Mouse (Mus musculus) cortical plate, adult 2 months (tissue): ENCODE measurements around the gene Zfp367.

Experiments
- CTCF ChIP-seq: fragments of 200-500 bp; IDR thresholded peaks from 2 replicates; pipeline ENCODE4 v1.5.1; 2011; ENCODE audit warnings: mild to moderate bottlenecking, control low read depth, low read length; ENCODE audit not compliant: insufficient read depth; ENCODE audit errors: extremely low read depth
- POLR2A ChIP-seq: fragments of 200-500 bp; IDR thresholded peaks from 2 replicates; pipeline ENCODE4 v1.6.1; 2011; ENCODE audit warnings: mild to moderate bottlenecking, low read length, control low read depth; ENCODE audit not compliant: insufficient read depth; ENCODE audit errors: extremely low read depth

- no peak for TF ChIP-seq POLR2A
- no peak for TF ChIP-seq CTCF
Measured at GRCm38 (mm10) chr13:64169746-64170145, 16.7 kb upstream of the Zfp367 start.
